Mouse (Mus musculus) liver, postnatal 0 days (tissue): Measurements from ENCODE around the gene Sos2. TPM values are rescaled to one million over a fixed set of nuclear protein-coding genes. Genes with fewer than 3 reads are reported as not detected.
A peak's percentile ranks its signal among the peaks of the same experiment; 100 is the strongest.

Experiments used
- ATAC-seq: fragments of 200-750 bp; cut with Nextera tagmentation; 2 replicates; pipeline ENCODE4 v1.8.0; 2017; ENCODE audit warnings: mild to moderate bottlenecking, moderate library complexity
- DNase-seq: peaks from one replicate; pipeline ENCODE4 v3.0.0-alpha.2; 2016
- H3K27ac ChIP-seq: fragments of 300-500 bp; sonication (generic); 2 replicates; pipeline ENCODE4 v1.5.1; 2014; ENCODE audit warnings: antibody characterized with exemption, moderate library complexity, mild to moderate bottlenecking, low read depth
- H3K27me3 ChIP-seq: fragments of 300-500 bp; sonication (generic); 2 replicates; pipeline ENCODE4 v1.6.1; 2014; ENCODE audit warnings: low read length, control low read depth, mixed read lengths; ENCODE audit not compliant: insufficient read depth
- H3K36me3 ChIP-seq: fragments of 300-500 bp; sonication (generic); replicated peaks from 2 replicates; pipeline ENCODE4 v1.6.1; 2014; ENCODE audit warnings: mild to moderate bottlenecking, control low read depth, low read length, moderate library complexity, mixed read lengths; ENCODE audit not compliant: insufficient read depth
- H3K4me1 ChIP-seq: fragments of 300-500 bp; sonication (generic); 2 replicates; pipeline ENCODE4 v1.6.1; 2014; ENCODE audit warnings: antibody characterized with exemption, mild to moderate bottlenecking, control low read depth; ENCODE audit not compliant: insufficient read depth
- H3K4me2 ChIP-seq: fragments of 300-500 bp; sonication (generic); 2 replicates; pipeline ENCODE4 v1.6.1; 2014; ENCODE audit warnings: low read depth, mild to moderate bottlenecking, low read length, moderate library complexity, mixed read lengths
- H3K4me3 ChIP-seq: fragments of 300-500 bp; sonication (generic); 2 replicates; pipeline ENCODE4 v1.5.1; 2014; ENCODE audit warnings: low read depth, low read length
- H3K9ac ChIP-seq: fragments of 300-500 bp; sonication (generic); replicated peaks from 2 replicates; pipeline ENCODE4 v1.6.1; 2014; ENCODE audit warnings: mild to moderate bottlenecking, moderate library complexity
- H3K9me3 ChIP-seq: fragments of 300-500 bp; sonication (generic); 2 replicates; pipeline ENCODE4 v1.6.1; 2016; ENCODE audit warnings: mild to moderate bottlenecking, control low read depth, low read length, mixed read lengths
- CTCF ChIP-seq: sonication (generic); IDR thresholded peaks from 2 replicates; pipeline ENCODE4 v1.5.1; 2016; ENCODE audit warnings: antibody characterized with exemption, low read depth
- EP300 ChIP-seq: IDR thresholded peaks from 2 replicates; pipeline ENCODE4 v1.6.1; 2016; ENCODE audit warnings: antibody characterized with exemption, low read depth, mild to moderate bottlenecking
- WGBS: fragments of 180-500 bp; shearing (Covaris S2); extraction: QIAGEN DNeasy Blood & Tissue Kit; methylation state at CpG from one replicate; pipeline ENCODE4 v1.1.7; 2014; ENCODE audit not compliant: insufficient replicate concordance; 5-methylcytosine and 5-hydroxymethylcytosine counted together
- polyA plus RNA-seq: library from polyadenylated mRNA; unstranded; fragments of >200 nt; fragmentation: Nextera tagmentation; extraction: Ambion mirVana; gene quantifications from 2 replicates; pipeline ENCODE4 v1.2.1, GENCODE M21; 2015

Sos2 gene
- polyA plus RNA-seq, 1 experiment from 2014 or later, result 3.5 TPM

DNA sequence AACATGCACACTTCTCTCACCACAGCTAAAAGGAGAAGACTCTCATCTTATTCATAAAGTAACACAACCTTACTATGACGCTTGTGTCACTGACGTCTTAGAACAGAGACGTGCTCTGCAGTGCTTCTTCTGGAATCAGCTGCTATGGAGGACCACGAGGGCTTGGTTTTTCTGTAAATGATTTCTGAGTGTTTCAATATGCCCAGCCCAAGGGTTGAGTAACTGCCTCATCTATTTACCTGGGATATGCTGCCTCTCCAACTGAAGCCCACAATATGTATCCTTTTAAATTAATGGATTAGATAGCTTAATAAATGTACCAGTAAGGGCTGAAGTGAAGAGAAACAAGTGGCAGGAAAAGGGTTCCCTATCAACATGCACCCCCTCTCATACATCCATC lies 9.1 kb upstream of the Sos2 start:
- no peaks in the 10 kb centered on the region; the same call in 1 of the 2 replicates for H3K4me1 ChIP-seq
- no peak for TF ChIP-seq CTCF
- H3K27me3 ChIP-seq, result no peaks in the 10 kb centered on the region
- DNase-seq (no peak), ATAC-seq (peak; percentile 56; the same call in 1 of the 2 replicates)
- no peak overlapping the region for H3K4me2 ChIP-seq
- 60% methylated on average over 4 of the region's 4 CpGs for WGBS
- H3K27ac ChIP-seq, result no peak overlapping the region
- H3K4me3 ChIP-seq, result no peak overlapping the region
- H3K36me3 ChIP-seq, result 0 out of 2 replicates have a peak, but pooled peaks cover 2% of the 10 kb centered on the region
- no peaks in the 10 kb centered on the region for H3K9me3 ChIP-seq
- H3K9ac ChIP-seq, result no peak overlapping the region

DNA sequence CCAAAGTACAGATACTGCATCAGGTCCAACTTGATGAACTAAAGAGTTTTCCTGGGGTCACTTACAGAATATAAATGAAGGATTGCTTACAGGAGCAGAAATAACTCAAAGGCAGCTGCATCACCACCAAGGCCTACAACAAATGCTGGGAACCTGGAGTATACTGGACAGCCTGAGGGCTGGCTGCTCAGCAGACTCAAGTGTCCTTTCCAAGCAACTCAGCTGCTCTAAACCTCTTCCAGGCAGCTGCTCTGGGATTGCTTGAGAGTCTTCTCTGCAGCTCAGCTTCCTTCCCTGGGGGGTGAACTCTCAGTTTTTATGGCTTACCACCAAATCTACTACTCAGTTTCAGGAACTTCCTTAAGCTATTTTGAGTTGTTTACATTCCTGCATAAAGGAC lies 7.4 kb upstream of the Sos2 start:
- DNase-seq, result no peak
- H3K27me3 ChIP-seq, result no peaks in the 10 kb centered on the region
- ATAC-seq, result no peak
- 0 out of 2 replicates have a peak, but pooled peaks cover 2% of the 10 kb centered on the region for H3K36me3 ChIP-seq
- no peak overlapping the region for H3K4me2 ChIP-seq
- no peaks in the 10 kb centered on the region; the same call in 1 of the 2 replicates for H3K4me1 ChIP-seq
- no peak overlapping the region for H3K27ac ChIP-seq
- TF ChIP-seq CTCF (no peak), EP300 (no peak)
- H3K9ac ChIP-seq, result no peak overlapping the region
- H3K9me3 ChIP-seq, result no peaks in the 10 kb centered on the region
- no peak overlapping the region for H3K4me3 ChIP-seq

DNA sequence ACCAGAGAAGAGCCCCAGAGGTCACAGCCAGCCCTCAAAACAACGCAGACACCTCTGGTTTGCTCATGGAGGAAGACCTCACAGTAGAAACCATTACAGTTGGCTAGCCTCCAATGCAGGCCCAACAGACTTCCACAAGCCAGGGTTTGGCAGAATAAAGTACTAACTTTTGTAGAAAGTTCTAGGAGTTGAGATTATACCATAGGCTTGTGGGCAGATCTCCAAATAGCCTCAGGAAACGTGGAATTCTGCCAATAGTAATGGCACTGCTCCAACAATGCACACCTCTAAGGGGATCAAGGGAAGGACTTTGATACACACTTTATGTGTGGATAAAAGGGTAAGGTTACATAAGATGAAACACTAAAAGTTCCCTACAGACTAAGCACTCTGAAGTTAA lies 6.7 kb upstream of the Sos2 start:
- H3K27me3 ChIP-seq, result no peaks in the 10 kb centered on the region
- peak; percentile 53 for DNase-seq
- ATAC-seq, result no peak
- no peak overlapping the region for H3K9ac ChIP-seq
- no peak overlapping the region for H3K4me3 ChIP-seq
- no peak for TF ChIP-seq CTCF
- no peak for TF ChIP-seq EP300
- H3K4me1 ChIP-seq, result no peaks in the 10 kb centered on the region; the same call in none of the 2 replicates
- no peak overlapping the region for H3K4me2 ChIP-seq
- WGBS, result 47% methylated on average over 2 of the region's 2 CpGs
- H3K36me3 ChIP-seq, result no peaks in the 10 kb centered on the region
- no peak overlapping the region for H3K27ac ChIP-seq
- H3K9me3 ChIP-seq, result no peaks in the 10 kb centered on the region

DNA sequence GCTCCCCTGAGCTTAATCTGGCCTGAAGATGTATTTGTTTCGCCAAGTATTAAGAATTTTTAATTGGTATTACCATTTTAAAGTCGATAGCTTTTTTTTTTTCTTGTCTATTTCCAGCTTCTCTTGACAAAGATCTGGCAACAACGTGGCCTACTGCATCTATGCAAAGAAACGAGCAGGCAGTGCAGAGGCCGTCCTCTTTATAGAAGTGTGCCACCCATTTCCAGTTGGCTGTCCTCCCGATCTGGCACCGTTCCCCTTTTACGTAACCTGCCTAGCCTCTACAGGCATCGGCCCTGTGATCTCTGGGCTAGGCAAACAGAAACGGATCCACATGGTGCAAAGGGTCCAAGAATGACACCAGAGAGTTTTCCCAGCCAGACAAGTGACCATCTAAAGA lies 1.9 kb upstream of the Sos2 start:
- Histone ChIP-seq H3K9me3 (no peaks in the 10 kb centered on the region), H3K27ac (peak overlapping the region; percentile 99), H3K4me1 (peaks cover 14% of the 10 kb centered on the region), H3K27me3 (no peaks in the 10 kb centered on the region), H3K4me2 (peak overlapping the region; percentile 74), H3K9ac (peak overlapping the region; percentile 96), H3K36me3 (no peaks in the 10 kb centered on the region), H3K4me3 (peak overlapping the region; percentile 87)
- TF ChIP-seq EP300 (peak; percentile 52; the same call in 1 of the 2 replicates), CTCF (no peak)
- peak; percentile 90 for DNase-seq
- ATAC-seq, result peak; percentile 75
- WGBS, result 12% methylated on average over 10 of the region's 10 CpGs

DNA sequence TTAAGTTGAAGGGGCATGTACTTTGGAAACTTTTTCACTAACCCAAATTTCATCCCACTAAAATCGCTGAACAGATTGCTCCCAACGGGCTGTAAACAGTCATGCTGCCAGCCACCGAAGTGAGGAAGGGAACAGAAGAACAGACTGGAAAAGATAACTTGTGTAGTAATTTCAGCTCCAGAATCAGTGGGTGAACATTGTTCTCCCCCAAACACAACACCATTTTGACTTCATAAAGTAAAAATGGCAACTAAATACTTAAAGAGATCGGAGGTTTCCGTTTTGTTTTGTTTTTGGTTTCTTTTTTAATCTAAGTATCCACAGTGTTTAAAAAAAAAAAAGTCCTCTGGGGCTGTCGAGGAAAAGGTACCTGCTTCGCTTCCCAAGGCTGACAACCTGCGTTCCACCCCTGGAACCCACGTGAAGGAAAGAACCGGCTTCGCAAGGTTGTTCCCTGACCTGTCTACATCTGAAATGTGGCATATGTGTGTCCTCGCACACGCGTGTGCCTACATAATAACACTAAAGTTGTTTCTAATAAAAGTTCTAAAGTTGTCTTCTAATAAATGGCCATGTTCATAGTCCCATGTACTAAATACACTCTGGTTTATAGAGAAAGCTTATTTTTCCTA lies 1.3 kb upstream of the Sos2 start:
- Histone ChIP-seq H3K9ac (peak overlapping the region; percentile 96), H3K36me3 (no peaks in the 10 kb centered on the region), H3K9me3 (no peaks in the 10 kb centered on the region), H3K4me3 (peak overlapping the region; percentile 87), H3K27me3 (no peaks in the 10 kb centered on the region), H3K4me1 (peaks cover 14% of the 10 kb centered on the region), H3K27ac (peak overlapping the region; percentile 99), H3K4me2 (peak overlapping the region; percentile 74)
- TF ChIP-seq CTCF, result no peak
- WGBS, result 39% methylated on average over 14 of the region's 14 CpGs
- DNase-seq (no peak), ATAC-seq (no peak)

DNA sequence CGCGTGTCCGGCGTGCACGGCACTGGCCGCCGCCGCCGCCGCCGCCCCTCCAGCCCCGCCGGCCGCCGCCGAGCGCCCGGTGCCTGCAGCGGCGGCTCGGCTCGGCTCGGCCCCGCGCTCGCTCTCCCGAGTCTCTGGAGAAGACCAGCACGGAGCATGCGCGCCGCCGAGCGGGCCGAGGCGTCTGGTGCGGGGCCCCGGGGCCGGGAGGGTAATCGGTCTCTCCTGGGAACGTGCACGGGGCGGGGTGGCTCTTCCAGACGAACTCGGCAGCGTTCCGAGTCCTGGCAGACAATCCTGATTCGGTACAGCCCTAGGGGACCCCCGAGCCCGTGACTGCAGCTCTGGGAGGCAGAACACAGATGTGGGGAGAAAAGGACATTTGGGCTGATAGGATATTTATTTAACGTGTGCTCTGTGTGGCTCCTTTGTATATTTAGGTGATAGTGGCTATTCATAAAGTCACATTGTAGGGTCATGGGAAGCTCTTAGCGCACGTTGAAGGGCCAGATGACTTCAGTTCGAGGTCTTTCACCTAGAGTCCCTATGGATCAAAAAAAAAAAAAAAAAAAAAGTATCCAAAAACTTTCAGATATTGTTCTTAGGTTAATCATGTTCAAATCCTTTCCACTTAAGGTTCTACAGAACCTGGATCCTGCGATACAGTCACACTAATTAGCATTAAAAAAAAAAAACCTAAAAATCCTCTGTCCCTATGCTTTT lies 574 bp upstream of the Sos2 start:
- Histone ChIP-seq H3K4me3 (peak overlapping the region; percentile 87), H3K36me3 (no peaks in the 10 kb centered on the region), H3K27me3 (no peaks in the 10 kb centered on the region), H3K9ac (peak overlapping the region; percentile 96), H3K9me3 (no peaks in the 10 kb centered on the region), H3K27ac (peak overlapping the region; percentile 99), H3K4me2 (peak overlapping the region; percentile 74), H3K4me1 (peaks cover 14% of the 10 kb centered on the region)
- under 1% methylated on average over 37 of the region's 54 CpGs for WGBS
- TF ChIP-seq CTCF, result peak; percentile 32
- TF ChIP-seq EP300, result no peak
- DNase-seq, result peak; percentile 91
- ATAC-seq, result peak; percentile 79
